ENCODE assay signal across 9 mouse cellular contexts in genomic region chr12:112797672-112798331, GRCm38 (mm10). TPM values are rescaled to one million over a fixed set of nuclear protein-coding genes. Genes with fewer than 3 reads are reported as not detected.
DNase-seq lines count a peak whose midpoint lies in the region; ATAC-seq and TF ChIP-seq lines count a peak whose summit lies in the region.
"Had no signal": no experiment of that assay in that cellular context is flagged by ENCODE, and none has a peak within 500 bp of the region (broad histone marks: within the 10 kb centered on the region; RNA-seq: fewer than 3 reads in every experiment).

No protein-coding gene starts in this region.

- peak overlapping the region; percentile 92 for H3K9ac ChIP-seq in CH12.LX (ENCODE audit: insufficient read depth, low read depth)
- no peak overlapping the region; the same call in 1 of the 2 replicates for H3K9ac ChIP-seq in stomach, postnatal 0 days (ENCODE audit: low read length)

- H3K36me3 ChIP-seq in CH12.LX (replicated peaks in 1 of 2; ENCODE audit: control insufficient read depth in 1 of 2, insufficient read depth in 1 of 2, low read length in 1 of 2): no peaks in the 10 kb centered on the region
- no peaks in the 10 kb centered on the region for H3K36me3 ChIP-seq in stomach, postnatal 0 days (ENCODE audit: control insufficient read depth, insufficient read depth, low read length)

- intact Hi-C loops in left cerebral cortex, postnatal 36 days (cut with DNase I): loop anchor here (5.0 kb wide), 1 partner anchor 56 kb away; no protein-coding TSS in a partner anchor

- dilution Hi-C loops in CH12.LX (cut with MboI; ENCODE audit: extremely low pct_ligation_motif_present, extremely low pct_unique_long_range_greater_than_20kb, low sequenced_read_pairs): no loop called here

- peaks cover 13% of the 10 kb centered on the region; the same call in 1 of the 2 replicates for H3K79me2 ChIP-seq in CH12.LX (replicated peaks; ENCODE audit: control insufficient read depth, extremely low read depth, insufficient read depth, poor library complexity, severe bottlenecking)

- peak overlapping the region; percentile 3 to 76 (median 59) for H3K4me3 ChIP-seq in CH12.LX (replicated peaks in 1 of 3; ENCODE audit: low read depth in 2 of 3, low read length in 2 of 3, poor library complexity in 1 of 3)
- H3K4me3 ChIP-seq in stomach, postnatal 0 days (ENCODE audit: low read depth, low read length): no peak overlapping the region
- no peak overlapping the region for H3K4me3 ChIP-seq in cerebellum, adult 2 months (replicated peaks; ENCODE audit: insufficient read depth, low read depth, low read length)

- peak; percentile 44; the same call in 1 of the 2 replicates for TF ChIP-seq POLR2A in CH12.LX (IDR thresholded peaks at IDR 0.05; ENCODE audit: low read depth, low read length)
- TF ChIP-seq POLR2A in cerebellum, adult 2 months (IDR thresholded peaks at IDR 0.05; ENCODE audit: borderline replicate concordance, insufficient read depth, low read length): no peak

- 18% methylated on average over 15 of the region's 15 CpGs for WGBS in stomach, postnatal 0 days
- 39% methylated on average over 15 of the region's 15 CpGs for WGBS in cerebellum, adult 2 months

- no peaks in the 10 kb centered on the region for H3K9me3 ChIP-seq in CH12.LX (replicated peaks; ENCODE audit: low read length)
- no peaks in the 10 kb centered on the region for H3K9me3 ChIP-seq in stomach, postnatal 0 days (ENCODE audit: control insufficient read depth, low read length)

- peak; percentile 65; the same call in 1 of the 2 replicates for ATAC-seq in frontal cortex, adult (ENCODE audit: low TSS enrichment)
- peak; percentile 22 for ATAC-seq in stomach, postnatal 0 days (ENCODE audit: low FRiP score, low TSS enrichment)

- peak overlapping the region; percentile 90 for H3K4me2 ChIP-seq in CH12.LX (ENCODE audit: insufficient read depth, low read depth, poor library complexity, severe bottlenecking)
- H3K4me2 ChIP-seq in stomach, postnatal 0 days (replicated peaks; ENCODE audit: low read depth): peak overlapping the region; percentile 8; the same call in 1 of the 2 replicates

- peak; percentile 61; the same call in 1 of the 2 replicates for TF ChIP-seq EP300 in CH12.LX (IDR thresholded peaks at IDR 0.05; ENCODE audit: low read length)
- TF ChIP-seq EP300 in stomach, postnatal 0 days (optimal IDR thresholded peaks at IDR 0.05): peak; percentile 68

- no peak for DNase-seq in frontal cortex, postnatal 25 days (ENCODE audit: low spot score in 2 of 2)
- peak; percentile 83 for DNase-seq in CH12.LX (ENCODE audit: extremely low read depth)
- peak; percentile 53 to 77 for DNase-seq in frontal cortex, postnatal 10 days (ENCODE audit: low spot score in 2 of 2)
- DNase-seq in left cerebral cortex, postnatal 36 days (ENCODE audit: low spot score in 2 of 2): peak; percentile 54 to 71
- DNase-seq in stomach, postnatal 0 days (ENCODE audit: low spot score): peak; percentile 76
- DNase-seq in cerebellum, adult 2 months: no peak
- no peak for DNase-seq in spleen, postnatal 14 days (ENCODE audit: low spot score in 2 of 2)

- no peak; the same call in 1 of the 2 replicates for TF ChIP-seq RAD21 in CH12.LX (IDR thresholded peaks at IDR 0.05; ENCODE audit: low read depth, low read length)

- TF ChIP-seq CTCF in CH12.LX (conservative IDR thresholded peaks at IDR 0.05 in 1 of 2, IDR thresholded peaks at IDR 0.05 in 1 of 2; ENCODE audit: low read depth in 2 of 2, low read length in 2 of 2): no peak
- no peak for TF ChIP-seq CTCF in stomach, postnatal 0 days (IDR thresholded peaks at IDR 0.05; ENCODE audit: low read depth)
- TF ChIP-seq CTCF in cerebellum, adult 2 months (IDR thresholded peaks at IDR 0.05; ENCODE audit: borderline replicate concordance, insufficient read depth, low read depth, low read length): no peak

- H3K27me3 ChIP-seq in CH12.LX (replicated peaks): no peaks in the 10 kb centered on the region
- no peaks in the 10 kb centered on the region for H3K27me3 ChIP-seq in stomach, postnatal 0 days (ENCODE audit: control insufficient read depth, insufficient read depth, low read length)
- H3K27me3 ChIP-seq in cerebellum, adult 2 months (ENCODE audit: control insufficient read depth, insufficient read depth, low read length): no peaks in the 10 kb centered on the region

- H3K27ac ChIP-seq in CH12.LX (ENCODE audit: insufficient read depth, low read depth): peak overlapping the region; percentile 98
- peak overlapping the region; percentile 78 for H3K27ac ChIP-seq in stomach, postnatal 0 days (replicated peaks)
- no peak overlapping the region for H3K27ac ChIP-seq in cerebellum, adult 2 months (ENCODE audit: insufficient read depth, low read length)
- H3K27ac ChIP-seq: macrophage had no signal

- in situ Hi-C loops in CH12.LX (cut with MboI; ENCODE audit: low pct_ligation_motif_present, low pct_unique_long_range_greater_than_20kb, low sequenced_read_pairs): loop anchor here (5.0 kb wide), 1 partner anchor 41 kb away; no protein-coding TSS in a partner anchor

- H3K4me1 ChIP-seq in CH12.LX (ENCODE audit: control insufficient read depth in 1 of 2, insufficient read depth in 2 of 2): peaks cover 41 to 80% of the 10 kb centered on the region in 2 experiments
- peaks cover 24% of the 10 kb centered on the region for H3K4me1 ChIP-seq in stomach, postnatal 0 days (replicated peaks; ENCODE audit: control insufficient read depth, insufficient read depth)
- peaks cover 7% of the 10 kb centered on the region for H3K4me1 ChIP-seq in cerebellum, adult 2 months (ENCODE audit: control insufficient read depth, insufficient read depth, low read length)

TF ChIP-seq in CH12.LX, 34 proteins besides CTCF, POLR2A, EP300 and RAD21 (continues in another document):
- TF ChIP-seq ETS1 (conservative IDR thresholded peaks at IDR 0.05; ENCODE audit: low read depth, low read length): peak; percentile 86
- TF ChIP-seq PAX5 (IDR thresholded peaks at IDR 0.05; ENCODE audit: low read length): no peak
- peak; percentile 81 for TF ChIP-seq SIN3A (IDR thresholded peaks at IDR 0.05; ENCODE audit: low read length)
- no peak for TF ChIP-seq ZC3H11A (IDR thresholded peaks at IDR 0.05; ENCODE audit: low read depth, low read length)
- no peak for TF ChIP-seq JUND (conservative IDR thresholded peaks at IDR 0.05; ENCODE audit: low read depth, low read length)
- peak; percentile 90 for TF ChIP-seq BHLHE40 (IDR thresholded peaks at IDR 0.05; ENCODE audit: low read depth, low read length)
- TF ChIP-seq ZKSCAN1 (IDR thresholded peaks at IDR 0.05; ENCODE audit: borderline replicate concordance, low read depth, low read length): no peak
- peak; percentile 40; the same call in 1 of the 2 replicates for TF ChIP-seq ELF1 (IDR thresholded peaks at IDR 0.05; ENCODE audit: low read depth, low read length)
- TF ChIP-seq CHD2 (IDR thresholded peaks at IDR 0.05; ENCODE audit: low read length): no peak; the same call in 1 of the 2 replicates
- peak; percentile 67 for TF ChIP-seq TBP (conservative IDR thresholded peaks at IDR 0.05; ENCODE audit: low read depth, low read length)
- TF ChIP-seq ZMIZ1 (IDR thresholded peaks at IDR 0.05; ENCODE audit: low read depth, low read length): no peak
- TF ChIP-seq IRF4 (IDR thresholded peaks at IDR 0.05; ENCODE audit: low read depth, low read length): peak; percentile 66; the same call in 1 of the 2 replicates
- 0 out of 2 replicates have a peak, but pooled peaks have one; percentile 14 for TF ChIP-seq JUN (IDR thresholded peaks at IDR 0.05; ENCODE audit: insufficient read depth, low read depth, low read length)
- TF ChIP-seq TCF12 (IDR thresholded peaks at IDR 0.05; ENCODE audit: low read depth, low read length): peak; percentile 95
- 0 out of 2 replicates have a peak, but pooled peaks have one; percentile 1 for TF ChIP-seq NELFE (IDR thresholded peaks at IDR 0.05; ENCODE audit: low read depth, low read length)
- peak; percentile 84; the same call in 1 of the 2 replicates for TF ChIP-seq UBTF (IDR thresholded peaks at IDR 0.05; ENCODE audit: low read depth, low read length)
- peak; percentile 73; the same call in 1 of the 2 replicates for TF ChIP-seq MEF2A (IDR thresholded peaks at IDR 0.05; ENCODE audit: borderline replicate concordance, low read depth, low read length)
- TF ChIP-seq NRF1 (IDR thresholded peaks at IDR 0.05; ENCODE audit: low read depth, low read length): peak; percentile 1; the same call in 1 of the 2 replicates
- 0 out of 2 replicates have a peak, but pooled peaks have one; percentile 6 for TF ChIP-seq KAT2A (IDR thresholded peaks at IDR 0.05; ENCODE audit: insufficient replicate concordance, low read length)
- TF ChIP-seq CHD1 (IDR thresholded peaks at IDR 0.05; ENCODE audit: low read depth, low read length): no peak

RNA-seq across cellular contexts. Expression of gene Ahnak2, which starts 4.7 kb away (rescaled TPM):
- 16.2 and 27.7 TPM in 2 replicates for total RNA-seq in CH12.LX (2012; rRNA removed)
- total RNA-seq in CH12.LX (2014; rRNA removed): 2.0 and 3.1 TPM in 2 replicates
- polyA plus RNA-seq in CH12.LX (2012; ENCODE audit: insufficient read length, low read depth): 14.4 and 14.6 TPM in 2 replicates
- 1 to 10 TPM; 6.1 to 6.8 TPM for total RNA-seq in left cerebral cortex, postnatal 36 days (2021)
- polyA plus RNA-seq in stomach, postnatal 0 days (2015; fragmentation: Nextera tagmentation; extraction: Ambion mirVana): 5.4 and 6.3 TPM in 2 replicates
- 11.0 and 14.7 TPM in 2 replicates for polyA plus RNA-seq in cerebellum, adult 2 months (2012; rRNA removed)

RNA-seq across cellular contexts. Expression of gene Clba1, which starts 10.9 kb away (rescaled TPM):
- total RNA-seq in CH12.LX (2012; rRNA removed) (3.1 and 3.5 TPM in 2 replicates), CH12.LX (2014; rRNA removed) (2.5 TPM in 2 replicates)
- 3.0 and 3.5 TPM in 2 replicates for polyA plus RNA-seq in CH12.LX (2012; ENCODE audit: insufficient read length, low read depth)
- 10 to 100 TPM; 17.4 to 22.1 TPM for total RNA-seq in left cerebral cortex, postnatal 36 days (2021)
- polyA plus RNA-seq in stomach, postnatal 0 days (2015; fragmentation: Nextera tagmentation; extraction: Ambion mirVana): 6.8 and 7.0 TPM in 2 replicates
- polyA plus RNA-seq in cerebellum, adult 2 months (2012; rRNA removed): 6.5 and 7.6 TPM in 2 replicates

RNA-seq across cellular contexts. Expression of gene Cdca4, which starts 31.4 kb away (rescaled TPM):
- 78.0 and 90.6 TPM in 2 replicates for total RNA-seq in CH12.LX (2012; rRNA removed)
- total RNA-seq in CH12.LX (2014; rRNA removed): 111 and 128 TPM in 2 replicates
- polyA plus RNA-seq in CH12.LX (2012; ENCODE audit: insufficient read length, low read depth): 68.3 and 78.0 TPM in 2 replicates
- 10 to 100 TPM in 1 of 2 experiments, 1 to 10 TPM in 1; 9.2 to 10.9 TPM for total RNA-seq in left cerebral cortex, postnatal 36 days (2021)
- polyA plus RNA-seq in stomach, postnatal 0 days (2015; fragmentation: Nextera tagmentation; extraction: Ambion mirVana): 37.5 and 41.6 TPM in 2 replicates
- 9.3 and 9.8 TPM in 2 replicates for polyA plus RNA-seq in cerebellum, adult 2 months (2012; rRNA removed)

RNA-seq across cellular contexts. Expression of gene Pld4, which starts 37.3 kb away (rescaled TPM):
- total RNA-seq in CH12.LX (2012; rRNA removed) (149 and 155 TPM in 2 replicates), CH12.LX (2014; rRNA removed) (112 and 117 TPM in 2 replicates)
- 196 and 226 TPM in 2 replicates for polyA plus RNA-seq in CH12.LX (2012; ENCODE audit: insufficient read length, low read depth)
- 10 to 100 TPM in 1 of 2 experiments, 1 to 10 TPM in 1; 9.3 to 10.3 TPM for total RNA-seq in left cerebral cortex, postnatal 36 days (2021)
- polyA plus RNA-seq in stomach, postnatal 0 days (2015; fragmentation: Nextera tagmentation; extraction: Ambion mirVana): 9.6 and 9.8 TPM in 2 replicates
- polyA plus RNA-seq in cerebellum, adult 2 months (2012; rRNA removed): 6.7 and 7.8 TPM in 2 replicates

Comparison
In these comparisons a context has a peak if more than half of its experiments do, and no peak if none do; other contexts are left out.
1. DNase-seq: peak in CH12.LX (single experiment), frontal cortex, postnatal 10 days (2 of 2), left cerebral cortex, postnatal 36 days (2 of 2) and stomach, postnatal 0 days (single experiment); none in frontal cortex, postnatal 25 days (0 of 2), cerebellum, adult 2 months (0 of 2) and spleen, postnatal 14 days (0 of 2).
2. H3K4me3 ChIP-seq: peak in CH12.LX (3 of 3); none in stomach, postnatal 0 days (single experiment) and cerebellum, adult 2 months (single experiment).